Mouse (Mus musculus): ENCODE data around the gene Snrk.

Snrk gene

DNA sequence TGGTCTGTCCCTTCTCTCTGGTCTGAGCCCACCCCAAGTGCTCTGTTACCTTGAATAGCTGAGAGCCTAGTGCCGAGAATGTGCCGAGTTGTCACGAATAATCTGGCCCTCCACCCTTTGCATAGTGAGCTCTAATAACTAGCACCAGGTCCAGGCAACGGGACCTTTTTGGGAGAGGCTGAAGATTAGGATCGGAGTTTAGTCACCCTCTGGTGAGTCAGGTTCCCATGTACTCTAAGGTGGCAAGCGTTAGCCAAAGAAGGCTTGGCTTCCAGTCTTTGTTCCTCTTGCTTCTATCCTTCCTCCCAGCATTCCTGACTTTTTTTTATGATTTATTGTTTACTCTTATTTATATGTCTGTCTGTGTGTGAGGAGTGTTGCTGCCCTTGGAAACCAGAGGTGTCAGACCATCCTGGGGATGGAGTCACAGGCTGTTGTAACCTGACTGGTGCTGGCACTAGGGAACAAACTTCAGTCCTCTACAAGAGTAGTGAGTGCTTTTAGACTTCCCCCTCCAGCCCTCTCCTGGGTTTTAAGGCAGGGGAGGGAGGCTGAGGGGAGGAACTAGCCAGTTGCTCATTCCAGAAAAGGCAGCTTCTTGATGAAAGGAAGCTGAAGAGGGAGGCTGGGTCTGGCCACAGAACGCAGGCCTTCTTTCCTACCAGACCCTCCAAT, 9.2 kb upstream of the Snrk start:
- in situ Hi-C loops (cut with MboI): no loop called here

DNA sequence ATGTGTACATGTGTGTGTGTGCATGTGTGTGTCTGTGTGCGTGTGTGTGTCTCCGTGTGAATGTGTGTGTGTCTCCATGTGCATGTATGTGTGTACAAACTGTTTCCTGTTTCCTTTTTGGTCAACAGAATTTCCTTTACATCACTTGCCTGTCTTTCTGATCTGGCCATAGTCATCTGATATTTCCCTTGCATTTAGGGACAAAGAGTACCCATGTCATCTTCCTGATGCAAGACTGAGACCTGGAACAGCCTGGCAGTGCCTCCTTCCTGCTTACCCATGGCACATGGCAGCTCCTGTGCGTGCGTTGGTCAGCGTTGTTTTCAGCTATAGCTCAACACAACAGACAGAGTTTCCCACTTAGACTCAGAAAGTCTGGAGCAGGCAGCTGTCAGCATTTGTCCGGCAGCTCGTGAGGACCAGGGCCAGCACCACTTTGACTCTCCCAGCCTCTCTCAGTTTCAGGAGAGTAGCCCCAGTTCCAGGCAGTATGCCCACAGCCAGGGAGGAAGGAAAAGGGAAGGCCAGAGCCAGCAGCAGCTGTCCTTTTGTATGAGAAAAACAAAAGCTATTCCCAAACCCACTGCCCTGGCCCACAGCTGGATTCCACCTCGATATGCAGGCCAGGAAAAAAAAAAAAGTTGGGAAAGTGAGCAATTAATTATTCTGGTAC, 7.4 kb upstream of the Snrk start:
- in situ Hi-C loops (cut with MboI): no loop called here

DNA sequence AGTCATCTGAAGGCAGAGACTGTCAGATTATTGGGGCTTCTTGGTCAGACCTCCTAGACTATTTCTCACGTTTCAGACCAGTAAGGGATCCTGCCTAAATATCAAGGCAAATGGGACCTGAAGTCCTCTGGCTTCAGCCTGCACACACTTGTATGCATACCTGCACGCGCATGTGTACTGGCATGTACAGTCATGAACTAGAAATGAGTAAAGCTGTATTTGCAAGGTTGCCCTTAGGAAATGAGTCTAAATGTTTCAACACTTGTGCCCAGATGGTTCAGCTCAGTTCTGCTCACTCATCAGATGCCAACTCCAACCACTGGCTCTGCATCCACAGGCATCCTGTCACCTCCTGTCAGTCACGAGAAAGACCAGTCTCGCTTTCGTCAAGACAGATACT, 6.6 kb upstream of the Snrk start:
- in situ Hi-C loops (cut with MboI): no loop called here

DNA sequence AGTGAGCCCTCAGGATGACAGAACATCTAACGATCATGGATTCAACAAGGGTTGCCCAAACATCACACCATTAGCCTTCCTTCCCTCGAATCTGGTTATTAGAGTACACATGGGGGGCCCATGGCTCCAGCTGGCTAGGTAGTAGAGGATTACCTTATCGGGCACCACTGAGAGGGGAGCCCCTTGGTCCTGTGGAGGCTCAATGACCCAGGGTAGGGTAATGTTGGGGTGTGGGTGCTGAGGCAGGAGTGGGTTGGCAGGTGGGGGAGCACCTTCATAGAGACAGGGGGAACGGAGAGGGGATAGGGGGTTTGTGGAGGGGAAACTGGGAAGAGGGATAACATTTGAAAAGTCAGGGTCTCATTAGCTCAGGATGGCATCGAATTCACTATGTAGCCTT, 6.1 kb upstream of the Snrk start:
- in situ Hi-C loops (cut with MboI): no loop called here

DNA sequence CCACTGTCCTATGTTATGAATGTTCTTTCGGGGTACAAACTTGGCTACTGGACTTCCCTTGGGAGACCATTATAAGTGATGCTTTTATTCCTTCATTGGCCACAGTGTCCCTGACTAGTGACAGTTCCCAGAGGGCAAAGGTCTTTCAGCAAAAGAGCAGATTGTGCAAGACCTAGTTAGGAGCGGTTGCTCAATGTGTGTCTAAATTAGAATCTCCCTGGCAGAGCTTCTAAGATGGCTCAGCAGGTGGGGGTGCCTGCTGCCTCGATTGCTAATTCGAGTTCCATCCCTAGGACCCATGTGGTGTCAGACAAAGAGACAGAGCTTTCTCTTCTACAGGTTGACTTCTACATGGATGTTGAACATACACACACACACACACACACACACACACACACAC, 1.5 kb upstream of the Snrk start:
- in situ Hi-C loops (cut with MboI): no loop called here

DNA sequence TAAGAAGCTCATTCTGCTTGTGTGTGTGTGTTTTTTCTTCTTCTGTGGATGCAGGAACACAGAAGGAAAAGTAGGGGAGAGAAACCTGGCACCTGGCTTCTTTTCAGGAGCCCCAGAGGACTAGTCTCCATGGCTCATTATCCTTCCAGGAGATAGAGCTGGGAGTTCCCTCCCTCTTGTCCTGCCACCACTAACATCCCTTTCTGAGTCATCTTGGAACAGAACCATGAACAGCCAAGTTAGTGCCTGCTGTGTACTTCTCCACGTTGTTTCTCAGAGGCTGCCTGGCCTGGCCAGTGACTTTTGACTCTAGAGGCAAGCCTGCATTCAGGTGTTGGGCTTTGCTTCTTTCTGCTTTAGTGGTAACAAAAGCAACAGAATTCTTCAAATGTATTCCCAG, 707 bp upstream of the Snrk start:
- in situ Hi-C loops (cut with MboI): no loop called here

DNA sequence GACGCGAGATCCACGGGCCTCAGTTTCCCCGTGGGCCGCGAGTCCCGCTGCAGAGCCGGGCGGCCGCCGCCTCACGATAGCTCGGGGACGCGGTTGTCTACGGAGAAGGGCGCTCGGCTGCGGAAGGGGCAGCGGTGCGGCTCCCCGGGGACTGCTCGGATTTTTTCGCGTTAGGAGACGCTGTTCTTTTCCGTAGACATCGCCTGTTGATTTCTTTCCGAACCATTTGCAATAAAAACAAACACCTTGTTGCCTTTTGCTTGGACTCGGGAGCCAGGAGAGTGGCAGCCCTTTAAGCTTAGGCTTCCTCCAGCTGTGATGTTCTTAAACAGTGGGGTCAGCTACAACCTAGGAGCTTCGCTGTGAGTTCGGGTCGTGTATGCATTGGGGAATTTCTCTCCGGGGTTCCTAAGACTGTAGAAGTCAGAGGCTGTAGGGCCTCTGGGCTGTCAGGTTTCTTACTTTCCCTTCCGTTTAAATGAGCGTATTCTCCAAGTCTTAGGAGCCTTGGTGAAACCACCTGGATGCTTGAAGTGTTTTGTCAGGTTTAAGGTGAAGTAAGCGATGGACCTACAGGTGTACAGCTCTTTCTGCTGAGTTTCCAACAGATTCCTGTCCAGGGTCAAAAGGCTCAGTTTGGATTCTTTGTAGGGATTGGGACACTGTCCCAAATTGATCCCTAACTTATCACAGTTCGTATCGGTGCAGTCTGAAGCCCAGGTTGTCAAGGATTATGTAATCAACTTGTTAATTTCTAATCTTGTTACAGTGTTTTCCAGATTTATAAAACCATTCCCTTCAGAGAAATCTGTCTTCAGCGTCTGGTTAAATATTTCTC, 845 bp downstream of the Snrk start:
- in situ Hi-C loops (cut with MboI): no loop called here

DNA sequence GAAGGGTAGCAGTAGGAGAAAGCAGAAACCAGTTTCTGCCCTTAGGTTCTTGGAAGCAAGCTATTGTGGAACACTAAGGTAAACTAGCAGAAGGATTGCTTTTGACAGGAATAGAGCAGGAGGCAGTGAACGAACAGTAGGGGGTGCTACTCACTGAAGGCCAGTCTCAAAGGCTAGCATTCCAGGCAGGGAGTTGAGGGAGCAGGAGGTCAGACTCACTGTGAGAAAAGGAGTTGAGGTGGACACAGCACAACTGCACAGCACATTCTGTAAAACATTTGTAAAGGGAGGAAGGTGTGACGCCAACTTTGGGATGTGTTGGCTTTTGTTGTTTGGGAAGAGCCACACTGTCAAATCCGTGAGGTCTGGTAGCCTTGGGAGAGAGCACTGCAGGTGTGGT, 3.0 kb downstream of the Snrk start:
- in situ Hi-C loops (cut with MboI): no loop called here

DNA sequence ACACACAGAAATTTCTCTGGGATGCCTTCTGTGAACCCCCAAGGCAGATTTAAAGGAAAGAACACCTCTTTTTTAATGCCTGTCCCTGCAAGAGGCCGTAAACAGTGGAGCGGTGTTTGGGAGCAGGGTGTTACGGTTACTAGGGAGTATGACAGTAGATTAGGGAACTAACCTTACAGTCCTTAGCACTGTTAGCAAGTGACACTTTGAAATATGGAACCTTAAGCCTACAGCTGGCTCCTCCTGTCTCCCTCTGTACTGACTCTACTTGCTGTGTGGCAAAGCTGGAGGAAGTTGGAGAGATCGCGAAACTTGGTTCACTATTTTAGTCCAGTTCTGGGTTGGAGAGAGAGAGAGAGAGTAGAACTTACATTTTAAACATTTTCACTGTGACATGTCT, 5.0 kb downstream of the Snrk start:
- in situ Hi-C loops (cut with MboI): no loop called here

DNA sequence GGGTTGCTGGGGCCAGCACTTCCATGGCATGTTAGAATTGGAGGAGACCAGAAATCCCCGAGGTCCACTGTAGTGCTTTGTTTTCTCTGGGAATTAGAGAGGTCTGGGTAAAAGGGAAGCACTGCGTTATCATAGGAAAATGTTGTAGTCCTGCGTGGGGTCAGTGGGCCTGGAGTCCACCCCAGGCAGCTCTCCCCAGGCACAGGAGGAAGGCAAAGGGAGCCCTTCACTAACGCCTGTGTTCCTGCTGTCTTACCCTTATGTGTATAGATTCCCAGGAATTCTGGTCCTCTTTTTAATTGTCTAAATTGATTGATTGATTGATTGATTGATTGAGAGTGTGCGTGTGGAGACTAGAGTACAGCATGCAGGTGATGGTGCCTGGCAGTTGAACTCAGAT, 6.1 kb downstream of the Snrk start:
- in situ Hi-C loops (cut with MboI): no loop called here

DNA sequence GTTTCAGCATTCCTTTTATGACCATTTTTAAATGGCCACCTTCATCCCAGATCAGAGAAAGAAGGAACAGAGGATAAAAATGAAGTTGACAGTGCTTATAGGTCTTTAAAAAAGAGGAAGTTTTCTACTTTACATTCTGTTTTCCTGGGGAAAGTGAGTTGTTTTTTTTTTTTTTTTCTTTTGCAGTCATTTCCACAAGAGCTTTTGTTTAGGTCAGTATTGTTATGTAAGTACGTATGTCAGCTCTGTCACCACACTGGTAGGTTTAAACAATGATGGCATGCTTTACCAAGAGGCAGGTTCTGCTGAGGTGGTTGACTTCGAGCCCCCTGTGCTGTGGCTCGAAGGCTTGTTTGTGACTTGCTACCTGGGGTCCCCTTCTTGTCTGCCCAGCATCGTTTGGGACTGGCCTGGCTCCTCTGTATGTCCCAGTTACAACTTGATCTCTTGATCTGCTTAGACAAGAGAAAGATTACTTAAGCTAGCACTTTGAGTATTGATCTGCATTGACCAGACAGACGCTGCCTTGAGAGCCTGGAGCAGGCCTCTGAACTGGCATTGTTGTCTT, 8.7 kb downstream of the Snrk start:
- in situ Hi-C loops (cut with MboI): no loop called here

DNA sequence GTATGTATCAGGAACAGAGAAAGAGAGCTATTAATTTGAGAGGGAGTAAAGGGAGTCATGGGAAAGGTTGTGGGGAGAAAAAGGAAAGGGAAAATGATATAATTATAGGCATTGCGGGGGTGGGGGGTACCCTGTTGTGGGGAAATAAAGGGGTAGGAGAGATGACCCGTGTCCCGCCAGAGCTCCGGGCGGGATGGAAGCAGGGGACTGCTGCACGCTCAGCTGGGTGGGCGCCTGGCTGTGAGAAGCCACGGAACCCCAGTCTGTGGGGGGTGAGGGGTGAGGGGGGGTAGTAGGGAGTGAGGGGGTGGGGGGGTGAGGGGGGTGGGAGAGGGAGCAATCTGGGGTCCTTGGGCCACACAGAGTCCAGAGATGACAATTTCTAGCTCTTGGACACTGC, 9.7 kb downstream of the Snrk start:
- in situ Hi-C loops (cut with MboI): no loop called here

DNA sequence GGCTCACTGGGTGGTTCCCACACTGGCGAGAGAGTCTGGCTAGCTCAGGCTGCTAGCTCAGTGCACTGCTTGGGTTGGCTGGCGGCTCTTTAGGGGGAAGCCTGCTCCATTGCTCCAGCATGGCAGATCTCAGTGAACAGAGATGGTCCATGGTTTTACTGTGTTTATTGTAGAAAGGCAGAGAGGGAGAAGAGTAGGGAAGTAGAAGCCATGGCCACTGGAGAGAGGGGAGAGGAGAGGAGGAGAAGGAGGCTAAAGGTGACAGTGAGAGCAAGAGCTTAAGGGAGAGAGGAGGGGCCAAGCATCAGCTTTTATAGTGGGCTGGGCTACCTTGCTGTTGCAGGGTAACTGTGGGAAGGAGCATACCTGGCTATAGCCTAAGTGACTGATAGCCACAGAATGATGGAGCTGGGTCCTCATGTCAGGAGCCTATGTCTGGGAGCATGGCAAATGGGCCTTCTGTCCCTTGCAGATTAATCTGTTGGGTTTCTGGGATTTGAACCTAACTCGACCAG, 10.3 kb downstream of the Snrk start:
- in situ Hi-C loops (cut with MboI): no loop called here

DNA sequence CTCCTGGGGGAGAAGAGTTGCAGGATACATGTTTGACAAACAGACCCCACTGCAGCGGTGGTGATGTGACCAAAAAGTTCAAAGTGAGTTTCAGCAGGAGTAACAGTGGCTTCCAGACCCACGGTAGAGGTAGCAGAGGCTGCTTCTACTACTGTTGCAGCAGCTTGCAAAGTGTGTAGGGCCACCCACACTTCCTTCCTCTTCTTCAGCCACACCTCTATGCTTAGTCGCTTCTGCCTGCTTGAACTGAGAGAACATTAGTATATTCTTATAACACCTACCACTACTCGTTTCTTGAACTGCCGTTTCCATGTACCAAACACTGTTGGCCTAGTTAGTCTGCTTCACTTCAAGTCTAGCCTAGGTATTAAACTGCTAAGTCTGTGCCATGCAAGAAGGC, 11.6 kb downstream of the Snrk start:
- in situ Hi-C loops (cut with MboI): no loop called here

DNA sequence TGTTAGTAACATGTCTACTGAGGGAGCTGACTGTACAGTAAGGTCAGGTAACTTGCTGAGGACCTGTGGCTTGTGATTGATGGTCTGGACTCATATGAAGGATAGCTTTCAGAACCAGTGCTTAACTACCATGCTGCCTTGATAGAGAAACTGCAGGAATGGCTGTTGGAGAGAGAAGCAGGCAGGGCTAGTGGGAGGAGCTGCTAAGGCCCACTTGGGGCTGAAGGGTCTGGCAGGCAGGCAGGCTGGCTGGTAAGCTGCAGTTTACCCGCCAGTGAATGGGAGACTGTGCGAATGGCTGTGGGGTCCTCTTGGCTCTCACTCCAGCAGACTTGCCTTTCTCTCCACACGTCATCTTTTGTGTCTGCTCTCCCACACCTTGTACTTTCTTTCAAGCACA, 13.6 kb downstream of the Snrk start:
- in situ Hi-C loops (cut with MboI): no loop called here

DNA sequence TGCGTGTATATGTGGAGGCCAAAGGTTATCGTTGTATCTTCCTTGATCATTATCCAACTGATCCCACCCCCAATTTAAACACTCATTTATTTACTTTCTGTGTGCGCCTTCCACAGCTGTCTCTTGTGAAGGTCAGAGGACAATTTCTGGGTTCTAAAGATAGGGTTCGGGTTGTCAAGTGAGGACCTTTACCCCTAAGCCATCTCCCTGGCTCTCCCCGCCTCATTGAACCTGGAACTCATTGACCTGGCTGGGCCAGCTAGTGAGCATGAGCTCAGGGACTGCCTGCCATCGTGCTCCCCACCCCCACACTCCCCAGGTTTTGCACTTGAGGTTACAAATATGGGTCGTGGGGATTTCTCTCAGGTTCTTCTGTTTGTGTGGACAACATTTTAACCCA, 15.1 kb downstream of the Snrk start:
- in situ Hi-C loops (cut with MboI): no loop called here

DNA sequence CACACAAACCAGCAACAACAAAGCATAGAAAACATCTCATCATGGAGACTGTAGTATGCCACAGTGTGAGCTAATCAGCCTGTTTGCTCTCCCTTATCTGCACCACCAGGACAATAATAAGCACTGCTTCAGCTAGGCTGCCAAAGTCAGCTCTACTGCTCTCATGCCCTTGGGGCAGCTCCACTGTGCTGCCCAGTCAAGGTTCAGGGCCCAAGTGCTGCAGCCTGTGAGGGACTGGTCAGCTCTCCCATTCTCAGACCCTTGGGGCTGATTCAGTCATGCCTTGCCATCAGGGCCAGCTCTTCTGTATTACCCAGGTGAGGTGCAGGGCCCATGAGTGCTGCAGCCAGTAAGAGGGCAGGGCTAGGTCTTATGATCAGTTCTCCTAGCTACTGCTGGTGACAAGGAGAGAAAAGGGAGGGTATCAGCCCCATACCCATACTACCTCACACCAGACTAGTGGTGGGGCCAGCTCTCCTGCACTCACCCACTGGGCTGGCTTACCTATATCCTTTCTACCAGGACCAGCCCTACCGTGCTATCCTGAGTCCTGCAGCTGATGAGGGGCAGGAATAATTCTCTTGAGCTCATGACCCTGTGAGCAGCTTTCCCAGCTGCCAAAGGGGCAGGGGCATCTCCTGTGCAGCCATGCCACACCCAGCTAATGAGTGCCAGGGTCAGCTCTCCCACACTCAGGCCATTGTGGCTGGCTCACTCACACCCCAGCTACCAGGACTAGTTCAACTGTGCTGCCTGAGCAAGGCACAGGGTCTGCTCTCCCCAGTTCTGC, 18.2 kb downstream of the Snrk start:
- in situ Hi-C loops (cut with MboI): no loop called here

DNA sequence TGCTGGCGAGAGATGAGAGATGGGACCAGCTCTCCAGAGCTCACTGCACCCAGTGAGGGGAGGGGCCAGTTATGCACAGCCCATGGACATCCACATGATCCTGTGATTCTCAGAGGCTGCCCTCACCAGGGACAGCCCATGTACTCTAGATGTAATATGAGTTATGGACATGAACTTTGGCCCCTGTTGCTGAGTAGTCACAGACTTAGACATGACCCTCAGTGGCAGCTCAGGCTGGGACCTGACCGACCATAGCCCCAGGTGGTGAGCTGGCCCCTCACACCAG, 18.8 kb downstream of the Snrk start:
- in situ Hi-C loops (cut with MboI): no loop called here

DNA sequence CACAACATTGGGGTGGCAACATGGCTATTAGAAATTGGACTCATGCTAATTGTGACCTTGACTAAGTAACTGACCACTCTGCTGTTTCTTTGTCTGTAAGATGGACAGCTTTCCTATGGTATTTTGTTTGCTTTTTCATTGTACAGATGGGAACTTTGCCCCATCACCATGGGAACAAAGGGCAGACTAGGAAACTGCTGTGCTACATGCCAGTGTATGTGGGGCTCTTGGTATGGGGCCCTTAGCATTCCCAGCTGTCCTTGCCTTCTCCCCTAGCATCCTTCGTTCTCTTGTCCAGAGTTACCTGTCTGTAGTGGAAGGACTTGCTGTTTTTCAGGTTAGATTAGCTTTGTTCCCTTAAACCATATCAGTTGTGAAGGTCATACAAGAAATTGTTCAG, 20.9 kb downstream of the Snrk start:
- in situ Hi-C loops (cut with MboI): no loop called here

DNA sequence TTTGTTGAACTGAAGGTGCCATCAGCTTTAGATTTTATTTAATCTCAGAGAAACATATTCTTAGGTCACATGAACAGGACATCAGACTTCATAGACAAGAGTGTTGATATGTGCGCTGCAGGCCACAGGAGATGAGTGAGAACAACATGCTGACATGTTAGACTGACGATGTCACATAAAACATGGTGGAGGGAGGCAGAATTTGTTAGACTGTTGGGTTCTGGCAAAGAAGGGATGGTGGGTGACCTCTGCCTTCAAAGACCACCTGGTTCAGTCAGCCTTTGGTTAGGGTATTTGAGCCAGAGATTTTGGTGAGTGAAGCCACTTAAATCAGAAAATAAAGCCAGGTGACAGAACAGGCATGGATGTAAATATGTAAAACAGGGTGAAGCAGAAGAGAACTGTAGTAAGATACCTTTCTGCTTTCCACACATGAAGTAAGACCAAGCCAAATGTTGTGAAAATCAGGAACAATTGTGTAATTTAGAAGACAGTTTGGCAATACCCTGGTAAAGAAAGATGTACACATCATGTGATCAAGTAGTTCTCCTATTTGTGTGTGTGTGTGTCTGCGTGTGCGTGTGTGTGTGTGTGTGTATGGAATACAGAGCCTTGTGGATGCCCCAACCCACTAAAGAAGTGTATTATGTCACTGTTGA, 21.4 kb downstream of the Snrk start:
- in situ Hi-C loops (cut with MboI): no loop called here

DNA sequence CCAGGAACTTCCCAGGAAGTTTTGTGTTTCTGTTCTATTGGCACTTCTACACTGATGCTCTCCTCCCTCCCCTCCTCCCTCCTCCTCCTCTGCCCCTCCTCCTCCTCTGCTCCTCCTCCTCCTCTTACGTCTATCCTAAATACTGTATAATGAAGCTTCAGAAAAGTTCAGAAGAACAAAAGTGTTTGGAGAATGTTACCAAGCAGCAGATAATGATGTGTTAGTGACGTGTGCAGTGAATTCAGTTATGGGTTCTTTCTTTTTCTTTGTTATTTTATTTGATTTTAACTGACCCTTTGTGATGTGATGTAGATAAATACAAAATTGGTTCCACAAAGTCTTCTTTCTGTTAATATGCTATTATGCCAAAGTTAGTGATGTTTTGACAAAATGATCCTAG, 22.2 kb downstream of the Snrk start:
- in situ Hi-C loops (cut with MboI): no loop called here

DNA sequence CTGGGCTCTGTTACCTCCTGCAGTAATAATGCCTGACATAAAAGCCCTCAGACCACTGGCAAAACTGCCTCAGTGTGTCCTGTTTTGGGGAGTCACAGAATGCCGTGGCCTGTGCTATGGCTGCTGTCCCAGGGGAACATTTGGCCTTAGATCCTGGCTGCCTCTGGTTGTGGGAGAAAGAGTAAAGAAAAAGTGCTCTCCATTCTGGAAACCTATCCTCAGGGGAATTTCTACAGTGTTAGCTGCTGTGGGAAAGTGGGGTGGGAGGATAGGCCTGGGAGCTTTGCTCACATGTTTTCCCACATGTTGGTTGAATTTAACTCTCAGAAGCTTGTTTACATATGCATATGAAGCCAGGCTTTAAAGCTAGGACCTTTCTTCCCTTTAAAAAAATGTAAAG, 26.2 kb downstream of the Snrk start:
- in situ Hi-C loops (cut with MboI): no loop called here
